Mouse (Mus musculus): ENCODE measurements at regions not wholly inside any gene's neighbourhood (a gene's known extent, or its start where the extent isn't known, plus 50 kb on each side); places are given as distances from the start of the nearest gene placed in this dataset.

GRCm38 (mm10) chr1:78050231-78050630 lies 146.7 kb downstream of the Pax3 start:
- no peak for DNase-seq (ENCODE audit: extremely low read depth, low read depth)

GRCm38 (mm10) chr1:78032336-78032735 lies 164.6 kb downstream of the Pax3 start:
- DNase-seq (ENCODE audit: extremely low read depth, low read depth): no peak

GRCm38 (mm10) chr1:78021766-78022165 lies 175.2 kb downstream of the Pax3 start:
- no peak for DNase-seq (ENCODE audit: extremely low read depth, low read depth)

- no peak for DNase-seq (ENCODE audit: extremely low read depth, low read depth)
Observed at GRCm38 (mm10) chr1:78021014-78021413, 175.9 kb downstream of the Pax3 start.

- no peak for DNase-seq (ENCODE audit: extremely low read depth, low read depth)
Observed at GRCm38 (mm10) chr1:78017949-78018617, 178.9 kb downstream of the Pax3 start.

- no peak for DNase-seq (ENCODE audit: extremely low read depth, low read depth)
Observed at GRCm38 (mm10) chr1:78016541-78017267, 180.2 kb downstream of the Pax3 start.

GRCm38 (mm10) chr1:78015999-78016398 lies 180.9 kb downstream of the Pax3 start:
- DNase-seq (ENCODE audit: extremely low read depth, low read depth): no peak

- DNase-seq (ENCODE audit: extremely low read depth, low read depth): no peak
Observed at GRCm38 (mm10) chr1:78013396-78013795, 183.5 kb downstream of the Pax3 start.

- DNase-seq (ENCODE audit: extremely low read depth, low read depth): no peak
Observed at GRCm38 (mm10) chr1:78008811-78009410, 188.0 kb downstream of the Pax3 start.

GRCm38 (mm10) chr1:78004376-78004775 lies 192.6 kb downstream of the Pax3 start:
- DNase-seq (ENCODE audit: extremely low read depth, low read depth): no peak

GRCm38 (mm10) chr1:77998727-77999126 lies 198.2 kb downstream of the Pax3 start:
- no peak for DNase-seq (ENCODE audit: extremely low read depth, low read depth)

GRCm38 (mm10) chr1:77981528-77981927 lies 215.4 kb downstream of the Pax3 start:
- DNase-seq (ENCODE audit: extremely low read depth, low read depth): no peak

- DNase-seq (ENCODE audit: extremely low read depth, low read depth): peak; percentile 6
Observed at GRCm38 (mm10) chr1:77978696-77979095, 218.2 kb downstream of the Pax3 start.

- DNase-seq (ENCODE audit: extremely low read depth, low read depth): no peak
Observed at GRCm38 (mm10) chr1:77975941-77976340, 221.0 kb downstream of the Pax3 start.

GRCm38 (mm10) chr1:77972301-77972717 lies 224.6 kb downstream of the Pax3 start:
- no peak for DNase-seq (ENCODE audit: extremely low read depth, low read depth)

- no peak for DNase-seq (ENCODE audit: extremely low read depth, low read depth)
Observed at GRCm38 (mm10) chr1:77964656-77965335, 232.1 kb downstream of the Pax3 start.

GRCm38 (mm10) chr1:77959309-77959708 lies 237.6 kb downstream of the Pax3 start:
- no peak for DNase-seq (ENCODE audit: extremely low read depth, low read depth)

- no peak for DNase-seq (ENCODE audit: extremely low read depth, low read depth)
Observed at GRCm38 (mm10) chr1:77957156-77957767, 239.7 kb downstream of the Pax3 start.

GRCm38 (mm10) chr1:77947894-77948293 lies 249.0 kb downstream of the Pax3 start:
- DNase-seq (ENCODE audit: extremely low read depth, low read depth): no peak

GRCm38 (mm10) chr1:77944327-77944645 lies 252.6 kb downstream of the Pax3 start:
- no peak for DNase-seq (ENCODE audit: extremely low read depth, low read depth)

GRCm38 (mm10) chr1:77943633-77944326 lies 253.2 kb downstream of the Pax3 start:
- DNase-seq (ENCODE audit: extremely low read depth, low read depth): no peak
